Mouse (Mus musculus): ENCODE data around the gene D930048N14Rik.

D930048N14Rik gene

DNA sequence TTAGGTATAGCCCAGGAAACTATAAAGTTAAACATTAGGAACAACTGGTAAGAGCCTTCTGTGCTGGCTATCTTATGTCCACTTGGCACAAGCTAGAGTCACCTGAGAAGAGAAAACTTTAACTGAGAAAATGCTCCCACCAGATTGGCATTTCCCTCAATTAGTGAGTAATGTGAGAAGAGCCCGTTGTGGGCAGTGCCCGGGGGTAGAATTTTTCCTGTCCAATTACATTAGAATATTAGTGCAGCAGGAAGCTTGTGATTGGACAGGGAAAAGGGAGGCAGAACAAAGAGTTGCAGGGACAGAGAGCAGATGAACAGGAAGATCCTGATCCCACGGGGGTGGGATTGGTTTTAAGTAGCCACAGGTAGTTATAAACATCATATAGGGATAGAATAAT lies 52.1 kb downstream of the D930048N14Rik start:
- no peak for DNase-seq (ENCODE audit: low spot score in 2 of 2)

DNA sequence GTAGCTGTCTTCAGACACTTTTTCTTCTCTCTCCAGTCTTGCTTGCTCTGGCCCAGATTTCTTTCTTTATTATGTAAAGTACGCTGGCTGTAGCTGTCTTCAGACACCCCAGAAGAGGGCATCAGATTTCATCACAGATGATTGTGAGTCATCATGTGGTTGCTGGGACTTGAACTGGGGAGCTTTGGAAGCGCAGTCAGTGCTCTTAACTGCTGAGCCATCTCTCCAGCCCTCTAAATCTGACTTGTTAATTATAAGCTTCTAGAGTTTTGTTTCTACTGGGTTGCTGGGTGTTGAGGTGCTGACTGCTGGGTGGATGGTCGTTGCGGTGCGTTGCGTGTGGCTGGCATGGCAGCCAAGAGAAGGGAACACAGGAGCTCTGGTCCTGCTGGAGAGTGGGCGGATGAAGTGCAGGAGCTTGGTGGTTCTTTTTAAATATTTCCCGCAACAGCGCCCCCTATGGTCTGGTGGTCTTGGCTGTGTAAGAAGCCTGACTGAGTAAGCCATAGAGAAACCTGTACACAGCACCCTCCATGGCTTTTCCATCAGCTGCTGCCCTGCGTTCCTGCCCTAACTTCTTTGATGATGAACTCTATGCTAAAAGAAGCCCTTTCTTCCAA lies 52.7 kb downstream of the D930048N14Rik start:
- no peak for DNase-seq (ENCODE audit: low spot score in 2 of 2)

DNA sequence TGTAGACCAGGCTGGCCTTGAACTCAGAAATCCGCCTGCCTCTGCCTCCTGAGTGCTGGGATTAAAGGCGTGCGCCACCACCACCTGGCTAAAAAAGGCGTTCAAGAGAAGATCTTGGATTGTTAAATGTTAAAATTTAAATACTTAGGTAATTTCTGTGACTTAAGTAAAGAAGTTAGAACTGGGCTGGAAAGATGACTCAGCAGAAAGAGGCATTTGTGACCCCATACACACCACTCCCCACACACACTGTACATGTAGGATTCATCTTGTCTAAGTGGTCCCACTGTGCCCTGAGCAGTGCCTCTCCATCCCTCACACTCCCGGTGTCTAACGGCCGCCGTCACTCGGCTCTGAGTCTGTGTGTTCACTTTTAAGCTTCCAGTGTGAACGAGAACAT lies 55.7 kb downstream of the D930048N14Rik start:
- DNase-seq (ENCODE audit: low spot score in 2 of 2), result no peak

DNA sequence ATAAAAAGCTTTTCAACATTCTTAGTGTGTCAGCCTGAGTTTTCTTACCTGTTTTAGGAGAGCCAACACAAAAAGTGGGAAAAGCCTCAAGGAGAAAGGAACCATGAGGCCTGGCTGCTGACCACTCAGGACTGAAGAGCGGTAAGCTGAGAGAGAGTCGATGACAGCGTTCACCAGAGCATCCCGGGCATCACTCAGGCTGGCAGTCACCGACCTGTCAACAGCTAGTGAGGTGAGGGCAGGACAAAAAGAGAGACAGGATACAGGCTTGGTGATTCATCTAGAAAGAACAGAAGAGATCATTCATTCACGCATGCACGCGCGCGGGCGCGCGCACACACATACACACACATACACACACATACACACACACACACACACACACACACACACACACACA lies 56.3 kb downstream of the D930048N14Rik start:
- DNase-seq (ENCODE audit: low spot score in 2 of 2), result no peak
